ENCODE assay signal across 20 mouse cellular contexts in genomic region chr8:107686936-107687335, GRCm38 (mm10).
A peak's percentile ranks its signal among the peaks of the same experiment; 100 is the strongest.
DNase-seq lines count a peak whose midpoint lies in the region; ATAC-seq and TF ChIP-seq lines count a peak whose summit lies in the region.
"Had no signal": no experiment of that assay in that cellular context is flagged by ENCODE, and none has a peak within 500 bp of the region (broad histone marks: within the 10 kb centered on the region; RNA-seq: fewer than 3 reads in every experiment).

No protein-coding gene starts in this region.

- peak overlapping the region; percentile 80 for H3K27ac ChIP-seq in liver, postnatal 0 days (ENCODE audit: low read depth)
- H3K27ac ChIP-seq: forebrain, embryonic 10.5 days; heart, embryonic 15.5 days; hindbrain, embryonic 15.5 days; limb, embryonic 10.5 days; liver, embryonic 13.5 days; midbrain, embryonic 10.5 days; stomach, embryonic 15.5 days had no signal

- H3K9ac ChIP-seq in liver, postnatal 0 days (replicated peaks) = no peak overlapping the region
- H3K9ac ChIP-seq: heart, embryonic 15.5 days; hindbrain, embryonic 15.5 days; liver, embryonic 13.5 days; stomach, embryonic 15.5 days had no signal

- peak; percentile 15 for DNase-seq in adrenal gland, postnatal 10 days
- no peak for DNase-seq in adrenal gland, adult 8-10 months
- peak; percentile 1 to 6 for DNase-seq in kidney, postnatal 36 days
- no peak for DNase-seq in kidney, adult 8-10 months
- DNase-seq in adrenal gland, postnatal 14 days = peak; percentile 13
- DNase-seq in liver, postnatal 0 days = peak; percentile 19
- DNase-seq in lung, postnatal 36 days = no peak
- DNase-seq: cerebellum, adult 11-12 months; gastrocnemius, postnatal 14 days; heart, postnatal 4 days; liver, embryonic 13.5 days had no signal

- no peaks in the 10 kb centered on the region for H3K27me3 ChIP-seq in liver, postnatal 0 days (ENCODE audit: insufficient read depth, low read length)
- H3K27me3 ChIP-seq: heart, embryonic 15.5 days; hindbrain, embryonic 15.5 days; liver, embryonic 13.5 days; stomach, embryonic 15.5 days had no signal

- H3K36me3 ChIP-seq in liver, postnatal 0 days (replicated peaks; ENCODE audit: insufficient read depth, low read length) = no peaks in the 10 kb centered on the region
- H3K36me3 ChIP-seq: forebrain, embryonic 10.5 days; heart, embryonic 15.5 days; hindbrain, embryonic 15.5 days; limb, embryonic 10.5 days; liver, embryonic 13.5 days; midbrain, embryonic 10.5 days; stomach, embryonic 15.5 days had no signal

- peak; percentile 48; the same call in 1 of the 2 replicates for ATAC-seq in liver, postnatal 0 days
- ATAC-seq: CD4-positive, CD25-positive, alpha-beta regulatory T cell, adult 4 months; lung, postnatal 0 days; midbrain, embryonic 16.5 days had no signal

- no peak for TF ChIP-seq EP300 in liver, postnatal 0 days (IDR thresholded peaks at IDR 0.05; ENCODE audit: low read depth)

- 59% methylated on average over 5 of the region's 5 CpGs for WGBS in liver, postnatal 0 days (ENCODE audit: insufficient replicate concordance)

- H3K4me1 ChIP-seq in liver, postnatal 0 days (ENCODE audit: insufficient read depth) = no peaks in the 10 kb centered on the region
- H3K4me1 ChIP-seq: forebrain, embryonic 10.5 days; heart, embryonic 15.5 days; hindbrain, embryonic 15.5 days; liver, embryonic 13.5 days; stomach, embryonic 15.5 days had no signal

- no peaks in the 10 kb centered on the region for H3K9me3 ChIP-seq in liver, postnatal 0 days (ENCODE audit: low read length)
- H3K9me3 ChIP-seq: heart, embryonic 15.5 days; hindbrain, embryonic 15.5 days; limb, embryonic 10.5 days; liver, embryonic 13.5 days; midbrain, embryonic 10.5 days; stomach, embryonic 15.5 days had no signal

- no peak for TF ChIP-seq CTCF in liver, postnatal 0 days (IDR thresholded peaks at IDR 0.05; ENCODE audit: low read depth)

- H3K4me3 ChIP-seq in liver, postnatal 0 days (ENCODE audit: low read depth, low read length) = no peak overlapping the region
- H3K4me3 ChIP-seq: forebrain, embryonic 10.5 days; heart, embryonic 15.5 days; hindbrain, embryonic 15.5 days; limb, embryonic 10.5 days; liver, embryonic 13.5 days; midbrain, embryonic 10.5 days; stomach, embryonic 15.5 days had no signal

- H3K4me2 ChIP-seq in liver, postnatal 0 days (ENCODE audit: low read depth, low read length) = no peak overlapping the region
- H3K4me2 ChIP-seq: heart, embryonic 15.5 days; hindbrain, embryonic 15.5 days; liver, embryonic 13.5 days; stomach, embryonic 15.5 days had no signal

Comparison
In these comparisons a context has a peak if more than half of its experiments do, and no peak if none do; other contexts are left out.
1. DNase-seq: peak in adrenal gland, postnatal 10 days (single experiment), kidney, postnatal 36 days (2 of 2), adrenal gland, postnatal 14 days (single experiment) and liver, postnatal 0 days (single experiment); none in adrenal gland, adult 8-10 months (single experiment), kidney, adult 8-10 months (0 of 2) and lung, postnatal 36 days (single experiment).